Mouse (Mus musculus) cerebellum, postnatal 14 days (tissue): Measurements from ENCODE around the gene Iqgap2.

Experiments used
- DNase-seq, 2 experiments: peaks; one replicate each; pipeline ENCODE4 v3.0.0; 2021; ENCODE audit warnings: mixed read lengths in 2 of 2

The Iqgap2 gene

DNA sequence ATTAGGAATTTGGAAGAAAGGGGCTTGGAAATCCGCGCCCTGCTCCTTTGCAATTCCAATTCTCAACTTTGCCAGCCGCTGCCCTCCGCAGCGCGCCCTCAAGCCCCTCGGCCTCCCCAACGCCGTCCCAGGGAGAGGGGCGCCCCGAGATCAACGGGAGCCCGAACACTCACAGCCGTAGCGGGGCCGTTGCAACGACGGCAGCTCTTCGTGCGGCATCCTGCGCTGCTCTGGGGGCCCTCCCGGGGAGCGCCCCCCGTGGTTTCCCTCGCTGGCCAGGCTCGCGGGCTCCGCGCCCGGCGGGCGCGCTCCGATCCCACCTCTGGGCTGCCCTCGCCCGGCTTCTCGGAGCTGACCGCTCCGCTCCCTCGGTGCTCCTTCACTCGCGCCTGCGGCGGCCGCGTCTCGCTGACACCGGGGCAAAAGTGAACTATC lies at the start of gene Iqgap2:
TSS of gene Iqgap2 (minus strand) at position 432 of the 435 bp plus-strand sequence.
- no peak for DNase-seq

DNA sequence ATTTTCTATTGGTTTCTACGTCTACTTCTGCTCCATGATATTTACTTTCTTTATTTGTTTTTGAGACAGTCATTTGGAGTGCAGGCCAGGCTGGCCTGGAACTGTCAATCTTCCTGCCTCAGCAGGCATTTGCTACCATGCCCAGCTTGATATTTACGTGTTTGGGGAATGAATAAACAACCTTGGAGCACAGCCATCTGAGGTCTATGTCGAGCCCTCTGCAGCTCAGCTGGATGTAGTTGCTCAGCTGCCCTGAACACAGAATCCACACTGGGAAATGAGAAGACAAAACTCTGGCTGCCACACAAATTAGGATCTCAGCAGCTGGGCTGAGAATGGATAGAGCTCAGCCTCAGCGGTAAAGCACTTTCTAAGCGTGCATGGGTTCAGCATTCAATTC lies 49.1 kb upstream of the Iqgap2 start:
- DNase-seq: no peak

GRCm38 (mm10) chr13:95924201-95924621 lies 32.5 kb upstream of the Iqgap2 start:
- no peak for DNase-seq

DNA sequence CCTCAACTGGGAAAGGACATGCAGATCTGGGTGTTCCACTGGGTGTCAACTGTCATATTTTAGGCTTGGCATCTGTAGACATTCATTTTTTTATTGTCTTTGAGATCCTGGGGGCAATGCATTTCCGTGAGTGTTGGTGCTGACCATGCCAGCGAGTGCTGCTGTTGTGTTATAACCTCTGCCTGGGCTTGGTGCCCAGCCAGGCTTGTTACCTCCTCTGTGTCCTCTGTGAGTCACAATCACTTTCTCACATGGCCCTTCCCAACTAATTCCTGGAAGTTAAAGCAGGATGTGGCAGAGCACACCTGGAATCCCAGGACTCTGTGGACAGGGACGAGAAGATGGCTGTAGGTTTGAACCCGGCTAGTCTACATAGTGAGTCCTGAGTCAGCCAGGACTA lies 30.9 kb upstream of the Iqgap2 start:
- no peak for DNase-seq

- DNase-seq: no peak
Observed at GRCm38 (mm10) chr13:95918624-95919284, 27.0 kb upstream of the Iqgap2 start.

DNA sequence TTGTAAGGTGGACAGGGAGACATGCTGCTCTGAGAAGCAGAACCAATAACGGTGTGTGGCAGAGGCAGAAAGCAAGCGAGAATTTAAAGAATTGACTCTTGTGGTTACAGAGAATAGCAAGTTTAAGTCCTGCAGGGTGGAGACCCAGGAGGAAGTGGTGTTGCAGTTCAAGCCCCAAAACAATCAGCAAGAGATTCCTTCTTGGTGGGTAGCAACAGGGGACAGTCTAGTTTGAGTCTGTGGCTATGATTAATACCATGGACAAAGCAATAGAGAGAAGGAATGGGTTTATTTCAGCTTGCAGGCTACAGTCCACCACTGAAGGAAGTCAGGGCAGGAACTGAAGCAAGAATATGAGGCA lies 21.3 kb upstream of the Iqgap2 start:
- no peak for DNase-seq

- DNase-seq: peak; percentile 96 to 97
Observed at GRCm38 (mm10) chr13:95912157-95913045, 20.7 kb upstream of the Iqgap2 start.

- DNase-seq: peak; percentile 49 to 55
Observed at GRCm38 (mm10) chr13:95910270-95910669, 18.5 kb upstream of the Iqgap2 start.

DNA sequence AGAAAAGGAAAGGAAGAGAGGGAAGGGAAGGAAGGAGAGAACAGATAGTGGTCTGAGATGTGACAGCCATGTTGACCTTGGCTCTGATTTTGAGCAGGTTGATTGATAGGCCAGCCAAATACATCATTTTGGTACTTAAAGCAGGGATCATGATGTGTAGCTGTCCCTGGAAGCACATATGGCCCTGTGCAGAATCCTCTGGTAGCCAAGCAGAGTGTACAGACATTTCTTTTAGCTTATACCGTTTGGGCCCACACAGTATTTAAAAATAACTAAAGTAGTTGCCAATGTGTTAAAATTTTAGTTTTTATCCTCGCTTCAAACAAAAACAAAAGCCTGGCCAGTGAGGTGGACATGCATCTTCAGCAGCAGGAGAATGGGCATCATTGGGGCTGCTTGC lies 17.5 kb upstream of the Iqgap2 start:
- no peak for DNase-seq

GRCm38 (mm10) chr13:95902696-95903095 lies 11.0 kb upstream of the Iqgap2 start:
- DNase-seq: no peak

DNA sequence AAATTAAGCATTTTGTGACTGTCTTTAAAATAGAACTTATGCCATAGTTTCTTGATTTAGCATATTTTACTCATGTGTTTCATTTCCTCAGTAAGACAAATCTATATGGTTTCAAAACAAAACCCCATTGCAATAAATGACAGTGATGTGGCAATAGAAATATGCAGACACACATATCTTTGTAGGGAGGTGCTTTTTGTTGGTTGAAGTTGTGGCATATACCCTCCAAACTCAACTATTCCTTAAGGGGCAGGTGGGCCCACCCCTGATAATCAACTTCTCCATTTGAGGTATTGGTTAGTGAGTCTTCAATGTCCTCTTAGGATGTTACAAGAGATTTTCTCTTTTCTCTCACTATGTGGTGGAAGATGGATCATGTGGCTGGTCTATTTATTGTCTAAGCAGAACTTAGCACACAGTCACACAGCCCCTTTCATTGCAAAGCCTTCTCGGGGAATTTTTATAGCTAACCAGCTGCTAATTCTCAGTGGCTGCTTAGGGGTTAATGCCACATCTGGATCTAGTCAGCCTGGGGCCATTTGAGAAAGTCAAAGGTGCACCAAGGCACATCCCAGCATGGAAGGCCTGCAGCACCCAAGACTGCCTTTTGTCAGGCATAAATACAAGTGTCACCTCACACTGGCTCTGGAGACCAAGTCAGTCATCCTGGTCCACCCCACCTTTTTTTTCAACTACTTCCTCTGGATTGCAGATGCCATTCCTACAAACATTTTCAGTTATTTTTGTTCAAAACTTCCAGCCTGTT lies 8.3 kb upstream of the Iqgap2 start:
- DNase-seq: no peak

DNA sequence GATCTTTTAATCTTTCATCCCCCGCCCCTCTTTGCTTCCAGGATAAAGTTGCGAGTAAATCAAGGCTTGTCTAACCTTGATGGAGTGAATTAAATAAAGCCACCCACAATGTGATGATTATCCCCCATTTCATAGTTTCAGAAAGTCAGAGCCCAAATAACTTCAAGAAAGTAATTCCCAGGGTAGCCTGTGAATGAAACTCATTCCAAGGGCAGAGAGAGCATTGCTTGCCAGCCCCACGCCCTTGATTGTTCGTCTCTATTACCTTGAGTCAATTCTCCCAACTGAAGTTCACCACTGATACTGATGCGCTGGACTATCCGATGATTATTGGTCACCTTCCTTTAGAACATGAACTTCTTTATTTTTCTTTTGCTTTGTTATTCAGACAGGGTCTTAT lies 4.8 kb upstream of the Iqgap2 start:
- DNase-seq: no peak

DNA sequence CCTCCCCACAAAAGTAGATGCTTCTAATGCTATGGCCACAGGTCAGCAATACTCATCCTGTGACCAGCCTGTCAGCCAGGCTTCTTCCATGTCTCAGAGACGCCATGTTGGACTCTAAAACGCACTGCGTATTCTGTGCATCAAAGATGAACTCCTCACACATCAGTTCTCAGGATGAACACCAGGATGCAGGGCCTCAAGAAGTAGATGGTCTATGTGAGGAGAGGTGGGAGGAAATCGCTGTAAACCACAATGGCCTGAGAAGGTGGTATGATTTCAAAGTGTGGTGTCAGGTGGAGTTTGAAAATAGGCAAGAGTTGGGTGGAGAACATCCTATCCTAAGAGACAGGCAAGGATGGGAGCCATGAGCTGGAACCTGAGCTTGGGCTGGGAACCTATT lies 1.4 kb upstream of the Iqgap2 start:
- no peak for DNase-seq

DNA sequence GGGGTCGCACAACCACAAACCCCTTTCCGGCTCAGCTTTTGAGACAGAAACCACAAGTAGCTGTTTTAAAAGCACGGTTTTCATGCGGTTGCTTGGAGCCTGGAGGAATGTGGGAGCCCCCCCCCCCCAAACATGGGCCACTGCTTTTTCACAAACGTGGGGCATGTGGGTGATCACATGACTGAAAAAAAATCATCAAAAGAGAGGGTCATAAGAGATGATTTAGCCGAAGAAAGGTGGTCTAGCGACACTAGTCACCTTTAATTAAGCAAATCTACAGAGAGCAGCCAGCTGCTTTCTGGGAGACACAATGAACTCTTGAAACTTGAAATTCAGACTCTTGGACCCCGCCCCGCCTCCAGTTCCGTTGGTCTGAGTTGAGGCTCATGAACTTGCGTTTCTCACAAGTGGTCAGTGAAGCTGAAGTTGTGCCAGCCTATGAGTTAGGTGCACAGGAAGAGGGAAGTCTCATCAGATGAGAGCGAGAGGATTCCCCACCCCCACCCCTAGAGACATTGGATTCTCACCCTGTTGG lies 956 bp upstream of the Iqgap2 start:
- DNase-seq: no peak

DNA sequence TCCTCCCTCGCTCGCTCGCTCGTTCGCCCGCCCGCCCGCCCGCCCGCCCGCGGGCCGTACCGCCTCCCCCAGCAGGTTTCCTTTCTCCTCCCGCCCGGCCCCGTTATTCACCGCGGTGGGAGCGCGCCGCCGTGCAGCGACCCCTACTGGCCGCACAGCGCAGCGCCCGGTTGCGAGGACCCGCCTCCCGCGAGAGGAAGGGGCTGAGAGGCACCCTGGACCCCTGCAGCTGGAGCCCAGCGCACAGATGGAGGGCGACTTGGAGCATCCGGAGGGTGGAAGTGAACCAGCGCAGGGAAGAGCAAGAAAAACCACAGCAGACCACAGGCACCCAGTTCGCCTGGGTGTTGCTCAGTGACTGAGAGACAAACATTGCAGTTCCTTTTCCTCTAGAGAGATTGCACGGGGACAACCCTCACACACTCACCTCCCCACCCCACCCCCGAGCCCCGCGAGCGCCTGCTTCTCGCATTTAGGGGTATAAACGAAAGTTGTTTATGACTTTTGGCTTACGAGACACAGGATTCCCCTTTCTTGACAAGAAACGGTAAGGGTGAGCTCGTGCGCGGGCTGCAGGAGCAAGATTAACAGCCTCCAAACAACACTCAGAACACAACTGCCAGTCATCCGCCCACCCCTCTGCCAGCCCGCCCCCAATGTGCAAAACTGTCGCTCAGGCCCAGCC lies 346 bp upstream of the Iqgap2 start:
- DNase-seq: peak; percentile 88 to 90

DNA sequence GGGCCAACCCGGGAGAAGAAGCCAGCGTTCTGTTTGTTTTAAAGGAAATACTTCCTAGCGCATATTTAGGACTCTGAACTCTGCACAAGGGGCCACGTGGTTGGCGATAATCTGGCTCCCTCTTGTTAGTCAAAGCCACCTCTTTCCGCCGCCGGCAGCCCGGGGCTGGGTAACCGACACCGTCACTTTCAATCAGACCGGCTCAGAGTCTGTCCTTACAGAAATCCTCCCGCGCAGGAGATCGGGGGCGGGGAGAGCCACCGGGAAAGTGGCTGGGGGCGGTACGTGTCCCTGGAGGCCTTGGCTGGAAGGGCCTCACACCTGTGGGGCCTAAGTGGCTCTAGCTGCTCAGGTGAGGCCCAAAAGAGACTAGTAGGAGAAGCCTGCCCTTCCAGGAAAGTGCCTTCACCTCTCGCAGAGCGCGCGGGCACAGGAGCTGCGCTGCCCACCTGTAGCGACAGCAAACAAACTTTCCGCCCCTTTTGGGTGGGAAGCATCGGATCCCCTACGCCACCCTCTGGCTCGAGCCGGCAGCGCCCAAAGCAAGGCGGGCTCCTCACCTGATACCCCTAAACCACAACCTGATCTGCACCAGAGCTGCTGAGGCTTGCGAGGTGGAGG lies 761 bp downstream of the Iqgap2 start:
- peak; percentile 50 to 60 for DNase-seq

DNA sequence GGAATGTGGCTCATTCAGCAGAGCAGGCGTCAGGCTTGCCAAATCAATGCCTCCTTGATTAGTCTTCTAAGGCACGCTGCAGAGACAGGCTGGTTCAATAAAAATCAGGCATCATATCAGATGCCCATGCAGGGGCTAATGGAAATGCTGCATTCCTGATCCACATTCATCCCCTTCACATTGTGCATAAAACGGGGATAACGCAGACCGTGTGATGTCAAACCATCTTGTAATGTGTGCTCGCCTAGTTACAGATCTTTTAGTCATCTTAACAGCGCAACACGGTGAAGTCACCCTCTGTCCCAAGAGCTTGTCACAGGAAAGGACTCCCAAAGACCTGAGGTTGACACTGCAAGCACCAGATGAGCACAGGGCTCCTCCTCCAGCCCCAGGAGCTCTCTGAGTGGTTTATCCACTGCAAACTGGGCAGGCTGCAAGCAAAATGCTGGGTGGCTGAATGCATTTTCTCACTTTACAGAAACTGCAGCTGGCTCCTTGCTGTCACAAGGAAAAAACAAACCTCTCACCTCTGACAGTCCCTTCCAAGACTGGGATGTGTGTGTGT lies 1.7 kb downstream of the Iqgap2 start:
- DNase-seq: no peak

GRCm38 (mm10) chr13:95889366-95889765 lies 2.4 kb downstream of the Iqgap2 start:
- no peak for DNase-seq

DNA sequence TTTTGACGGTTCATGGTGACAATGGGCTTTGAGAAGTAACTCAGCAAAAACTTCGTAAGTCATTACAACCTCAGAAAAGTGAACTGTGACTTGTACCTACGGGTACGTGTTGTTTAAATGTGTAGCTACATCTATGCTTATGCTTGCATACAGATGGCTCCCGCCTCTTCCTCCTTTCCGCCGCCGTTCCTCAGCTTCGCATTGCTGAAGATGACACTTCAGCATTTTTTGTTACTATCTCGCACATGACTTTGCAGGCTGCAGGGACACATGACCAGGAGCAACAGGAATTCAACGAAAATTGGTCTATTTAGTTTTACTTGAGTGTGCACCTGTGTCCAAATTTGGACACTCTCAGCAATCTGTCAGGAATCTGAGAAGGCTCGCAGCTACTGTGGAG lies 3.1 kb downstream of the Iqgap2 start:
- DNase-seq: no peak

DNA sequence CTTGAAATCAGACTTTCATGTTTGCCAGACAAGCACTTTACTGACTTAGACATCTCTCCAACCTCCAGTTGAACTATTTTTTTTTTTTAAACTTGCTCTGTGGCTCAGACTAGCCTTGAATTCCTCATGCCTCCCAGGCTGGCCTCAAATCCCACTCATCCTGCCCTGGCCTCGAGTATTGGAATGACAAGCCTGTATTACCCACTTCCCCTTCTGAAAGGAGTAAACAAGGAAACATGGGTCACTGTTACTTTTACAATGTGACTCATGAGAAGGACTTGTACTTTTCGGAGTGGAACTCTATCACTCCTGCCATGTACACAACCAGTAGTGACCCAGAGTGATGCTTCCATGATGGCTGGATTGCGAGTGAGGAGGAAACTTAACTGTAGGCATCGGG lies 3.6 kb downstream of the Iqgap2 start:
- DNase-seq: no peak

GRCm38 (mm10) chr13:95887375-95887774 lies 4.3 kb downstream of the Iqgap2 start:
- no peak for DNase-seq

DNA sequence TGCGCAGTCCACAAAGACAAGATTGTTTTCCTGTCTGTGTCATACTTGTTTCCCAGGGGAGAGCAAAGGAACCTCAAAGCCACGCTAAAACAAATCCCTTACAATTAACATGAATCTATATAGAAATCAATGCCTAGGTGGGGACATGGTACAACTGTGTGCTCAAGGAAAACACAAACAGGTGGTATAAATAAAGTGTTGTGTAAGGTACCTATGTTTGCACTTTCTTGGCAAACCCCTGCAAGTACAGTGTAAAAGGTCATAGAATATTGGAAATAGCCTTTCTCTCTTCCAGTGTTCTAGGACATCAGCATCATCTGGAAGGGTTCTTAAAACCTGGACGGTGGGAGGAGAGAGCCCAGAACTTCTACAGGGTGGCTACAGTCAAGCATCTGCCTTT lies 7.3 kb downstream of the Iqgap2 start:
- no peak for DNase-seq
